Comparison of ENCODE assay signal across 8 mouse cellular contexts in the genomic region with DNA sequence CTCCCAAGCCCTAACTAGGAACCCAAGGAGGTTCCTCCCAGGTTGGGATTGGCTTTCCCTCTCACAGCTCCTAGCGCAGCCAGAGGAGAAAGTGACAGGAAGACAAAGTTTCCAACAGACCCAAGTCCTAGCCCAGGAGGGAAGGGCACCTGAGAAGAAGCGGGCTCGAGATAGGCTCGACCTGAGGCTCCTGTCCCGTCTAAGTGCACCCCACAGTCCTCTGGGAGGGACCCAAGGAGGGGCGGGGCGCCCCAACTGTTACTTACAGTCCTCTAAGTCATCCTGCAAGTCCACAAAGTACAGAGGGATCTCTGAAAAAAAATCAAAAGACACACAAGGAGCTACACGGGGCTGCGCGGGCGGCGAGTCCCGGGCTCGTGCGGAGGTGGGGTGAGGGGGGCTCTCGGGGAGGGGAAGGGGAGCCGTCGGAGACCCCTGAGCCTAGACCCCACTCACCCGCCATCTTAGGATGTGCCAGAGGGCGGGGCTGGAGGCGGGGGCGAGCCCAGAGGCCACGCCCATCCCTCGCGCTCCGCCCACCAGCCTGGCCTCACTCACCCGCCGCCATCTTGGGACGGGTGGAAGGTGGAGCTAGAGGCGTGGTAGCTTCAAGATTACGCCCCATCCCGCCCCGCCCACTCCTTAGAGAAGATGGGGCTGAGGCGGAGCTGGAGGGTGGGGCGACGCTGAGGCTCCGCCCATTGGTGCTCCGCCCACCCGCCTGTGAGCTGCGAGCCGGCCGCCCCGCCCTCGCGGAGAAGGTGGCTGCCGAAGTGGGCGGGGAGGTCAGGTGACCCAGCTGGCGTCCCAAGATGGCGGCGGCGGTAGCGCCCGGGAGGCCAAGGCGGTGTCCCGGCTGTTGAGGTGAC. TPM values are rescaled to one million over a fixed set of nuclear protein-coding genes. Genes with fewer than 3 reads are reported as not detected.
A peak's percentile ranks its signal among the peaks of the same experiment; 100 is the strongest.
DNase-seq lines count a peak whose midpoint lies in the region; ATAC-seq lines count a peak whose summit lies in the region.

A gene (plus strand): TSS at position 704 of the 869 bp plus-strand sequence.

- H3K4me1 ChIP-seq in brown adipose tissue, adult 24 weeks (ENCODE audit: control insufficient read depth, insufficient read depth, insufficient read length, low read length), result peaks cover 15% of the 10 kb centered on the region
- H3K4me1 ChIP-seq in heart, embryonic 13.5 days, result peaks cover 47% of the 10 kb centered on the region
- peaks cover 76% of the 10 kb centered on the region for H3K4me1 ChIP-seq in liver, embryonic 12.5 days
- H3K4me1 ChIP-seq in stomach, embryonic 15.5 days, result peaks cover 22% of the 10 kb centered on the region; the same call in 1 of the 2 replicates

- H3K9ac ChIP-seq in heart, embryonic 13.5 days, result peak within 1 kb of the TSS; percentile 99
- H3K9ac ChIP-seq in liver, embryonic 12.5 days, result peak within 1 kb of the TSS; percentile 95
- H3K9ac ChIP-seq in stomach, embryonic 15.5 days, result peak within 1 kb of the TSS; percentile 90

- H3K4me3 ChIP-seq in brown adipose tissue, adult 24 weeks (ENCODE audit: insufficient read depth, low read depth, low read length), result peak within 1 kb of the TSS; percentile 84
- peak within 1 kb of the TSS; percentile 99 for H3K4me3 ChIP-seq in heart, embryonic 13.5 days
- peak within 1 kb of the TSS; percentile 97 for H3K4me3 ChIP-seq in liver, embryonic 12.5 days
- H3K4me3 ChIP-seq in stomach, embryonic 15.5 days (replicated peaks), result peak within 1 kb of the TSS; percentile 97

- peak; percentile 98 for ATAC-seq in heart, embryonic 13.5 days (ENCODE audit: extremely low read depth, insufficient number of reproducible peaks, low FRiP score, low TSS enrichment)
- peak; percentile 89 for ATAC-seq in liver, embryonic 12.5 days
- peak; percentile 97 for ATAC-seq in stomach, embryonic 15.5 days (ENCODE audit: insufficient read depth, low FRiP score, low read depth)

- H3K36me3 ChIP-seq in heart, embryonic 13.5 days, result peaks cover 35% of the 10 kb centered on the region
- peaks cover 34% of the 10 kb centered on the region for H3K36me3 ChIP-seq in liver, embryonic 12.5 days
- H3K36me3 ChIP-seq in stomach, embryonic 15.5 days, result peaks cover 6% of the 10 kb centered on the region; the same call in 1 of the 2 replicates

- peak within 1 kb of the TSS; percentile 62 for H3K27ac ChIP-seq in brown adipose tissue, adult 24 weeks (replicated peaks; ENCODE audit: low read depth, low read length)
- H3K27ac ChIP-seq in heart, embryonic 13.5 days (replicated peaks), result peak within 1 kb of the TSS; percentile 79
- peak within 1 kb of the TSS; percentile 87 for H3K27ac ChIP-seq in liver, embryonic 12.5 days
- H3K27ac ChIP-seq in stomach, embryonic 15.5 days, result peak within 1 kb of the TSS; percentile 63

- under 1% methylated on average over 55 of the region's 55 CpGs for WGBS in heart, embryonic 13.5 days
- under 1% methylated on average over 53 of the region's 55 CpGs for WGBS in liver, embryonic 12.5 days (ENCODE audit: insufficient replicate concordance)
- under 1% methylated on average over 50 of the region's 55 CpGs for WGBS in stomach, embryonic 15.5 days

- H3K27me3 ChIP-seq in heart, embryonic 13.5 days (replicated peaks), result no peaks in the 10 kb centered on the region
- no peaks in the 10 kb centered on the region for H3K27me3 ChIP-seq in liver, embryonic 12.5 days (replicated peaks)
- no peaks in the 10 kb centered on the region for H3K27me3 ChIP-seq in stomach, embryonic 15.5 days (replicated peaks)

- no peaks in the 10 kb centered on the region for H3K9me3 ChIP-seq in heart, embryonic 13.5 days
- no peaks in the 10 kb centered on the region for H3K9me3 ChIP-seq in liver, embryonic 12.5 days (replicated peaks)
- no peaks in the 10 kb centered on the region for H3K9me3 ChIP-seq in stomach, embryonic 15.5 days

- H3K4me2 ChIP-seq in heart, embryonic 13.5 days, result peak within 1 kb of the TSS; percentile 84
- peak within 1 kb of the TSS; percentile 93 for H3K4me2 ChIP-seq in liver, embryonic 12.5 days
- H3K4me2 ChIP-seq in stomach, embryonic 15.5 days, result peak within 1 kb of the TSS; percentile 81

- DNase-seq in CD4-positive, CD25-positive, alpha-beta regulatory T cell, adult 2 months (ENCODE audit: low read depth, low spot score), result peak; percentile 99
- DNase-seq in fat pad, adult 2 months (ENCODE audit: extremely low read depth, low read depth, low spot score), result peak; percentile 66
- peak; percentile 99 for DNase-seq in kidney, postnatal 10 days
- peak; percentile 97 to 99 for DNase-seq in natural killer cell, adult 2 months (ENCODE audit: low spot score in 2 of 2)

RNA-seq across cellular contexts. Expression of the gene that starts here (rescaled TPM):
- polyA plus RNA-seq in brown adipose tissue, adult 24 weeks (2012; ENCODE audit: insufficient read depth, insufficient read length, missing spikeins), result 23.7 and 24.6 TPM in 2 replicates
- 25.5 and 26.0 TPM in 2 replicates for polyA plus RNA-seq in heart, embryonic 13.5 days (2015; fragmentation: Nextera tagmentation; extraction: Ambion mirVana)
- polyA plus RNA-seq in liver, embryonic 12.5 days (2016; fragmentation: Nextera tagmentation; extraction: Ambion mirVana), result 21.5 and 25.6 TPM in 2 replicates
- polyA plus RNA-seq in stomach, embryonic 15.5 days (2015; fragmentation: Nextera tagmentation; extraction: Ambion mirVana), result 33.0 and 35.5 TPM in 2 replicates

Comparison
In these comparisons a context has a peak if more than half of its experiments do, and no peak if none do; other contexts are left out.
1. Peak in every context shown above with its lines: DNase-seq, ATAC-seq, H3K4me3 ChIP-seq and H3K27ac ChIP-seq.